8 mouse cellular contexts compared by ENCODE assay signal in the genomic region with DNA sequence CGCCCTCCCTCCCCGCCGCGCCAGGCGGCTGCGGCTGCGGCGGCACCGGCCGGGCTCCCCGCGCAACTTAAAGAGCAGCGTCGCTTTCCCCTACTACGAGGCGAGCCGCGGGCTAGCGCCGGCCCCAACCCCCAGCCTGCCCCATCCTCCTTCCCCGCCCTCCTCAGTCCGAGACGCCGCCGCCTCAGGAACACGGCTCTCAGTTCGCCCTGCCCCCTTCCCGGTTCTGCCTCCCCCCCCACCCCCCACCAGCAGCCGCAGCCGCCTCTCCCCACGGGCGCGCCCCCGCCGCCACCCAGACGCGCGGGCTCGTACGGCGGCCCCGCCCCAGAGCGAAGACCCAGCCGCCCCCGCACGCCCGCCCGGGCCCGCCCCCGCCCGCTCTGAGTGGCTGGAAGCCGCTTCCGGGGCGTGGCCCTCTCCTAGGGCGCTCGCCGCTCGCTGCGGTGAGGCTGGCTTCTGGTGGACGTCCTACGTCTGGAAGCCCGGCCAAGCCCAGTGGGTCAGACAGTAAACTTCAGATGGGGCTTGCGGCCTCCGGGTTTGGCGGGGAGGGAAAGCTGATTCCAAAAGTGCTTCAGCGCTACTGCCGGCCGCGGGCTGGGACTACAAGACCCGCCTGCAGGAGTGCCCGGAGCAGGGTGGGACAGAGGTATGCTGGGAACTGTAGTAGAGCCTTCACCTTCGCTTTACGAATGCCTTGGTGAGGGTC. TPM values are rescaled to one million over a fixed set of nuclear protein-coding genes. Genes with fewer than 3 reads are reported as not detected.
DNase-seq lines count a peak whose midpoint lies in the region; ATAC-seq and TF ChIP-seq lines count a peak whose summit lies in the region.

A gene (minus strand): TSS at position 92 of the 712 bp plus-strand sequence.

- peak; percentile 73 for ATAC-seq in activated CD4-positive, CD25-positive, alpha-beta regulatory T cell, adult 4 months
- peak; percentile 83 for ATAC-seq in megakaryocyte progenitor cell, adult 5-6 weeks (replicated peaks; ENCODE audit: poor library complexity)

- no peak for TF ChIP-seq CTCF in cortical plate, adult 2 months (IDR thresholded peaks at IDR 0.05; ENCODE audit: extremely low read depth, insufficient read depth, low read length)

- peak; percentile 79 for TF ChIP-seq POLR2A in cortical plate, adult 2 months (IDR thresholded peaks at IDR 0.05; ENCODE audit: extremely low read depth, insufficient read depth, low read length)

- peak; percentile 97 for DNase-seq in gastrocnemius, postnatal 10 days
- peak; percentile 96 for DNase-seq in induced T-regulatory cell, adult 2 months (ENCODE audit: low read depth)
- DNase-seq in left cerebral cortex, adult 9 months (ENCODE audit: low spot score in 2 of 2): peak; percentile 88 to 92
- DNase-seq in right cerebral cortex, postnatal 14 days: peak; percentile 94
- DNase-seq in urinary bladder, postnatal 36 days (ENCODE audit: low spot score in 2 of 2): peak; percentile 93 to 95

- peak within 1 kb of the TSS; percentile 92 for H3K27ac ChIP-seq in cortical plate, adult 2 months (ENCODE audit: insufficient read depth, low read length)

- peak within 1 kb of the TSS; percentile 87 for H3K4me3 ChIP-seq in cortical plate, adult 2 months (ENCODE audit: insufficient read depth, low read length)

- H3K4me1 ChIP-seq in cortical plate, adult 2 months (ENCODE audit: control insufficient read depth, insufficient read depth, low read length): peaks cover 5% of the 10 kb centered on the region

RNA-seq across cellular contexts. Expression of the gene that starts here (rescaled TPM):
- polyA plus RNA-seq in activated CD4-positive, CD25-positive, alpha-beta regulatory T cell, adult 4 months (2017; shearing (Covaris generic)): 10 to 100 TPM; 10.7 to 11.1 TPM
- polyA plus RNA-seq in cortical plate, adult 2 months (2012; rRNA removed): 54.2 and 58.6 TPM in 2 replicates
- total RNA-seq in gastrocnemius, postnatal 10 days (2021): 10 to 100 TPM; 27.0 to 36.6 TPM
- total RNA-seq in megakaryocyte progenitor cell, adult 5-6 weeks (2015): 63.4 and 71.3 TPM in 2 replicates
- 24.4 and 25.0 TPM in 2 replicates for total RNA-seq in megakaryocyte progenitor cell, adult 5-6 weeks (2017)

Comparison
In these comparisons a context has a peak if more than half of its experiments do, and no peak if none do; other contexts are left out.
1. Peak in every context shown above with its lines: DNase-seq, ATAC-seq, H3K4me3 ChIP-seq and H3K27ac ChIP-seq.